ENCODE assay signal across 10 mouse cellular contexts in genomic region chr19:4170723-4171392, GRCm38 (mm10). TPM values are rescaled to one million over a fixed set of nuclear protein-coding genes. Genes with fewer than 3 reads are reported as not detected.
DNase-seq lines count a peak whose midpoint lies in the region; ATAC-seq and TF ChIP-seq lines count a peak whose summit lies in the region.
"Had no signal": no experiment of that assay in that cellular context is flagged by ENCODE, and none has a peak within 500 bp of the region (broad histone marks: within the 10 kb centered on the region; RNA-seq: fewer than 3 reads in every experiment).

No protein-coding gene starts in this region.

- H3K9ac ChIP-seq in heart, embryonic 12.5 days: peak overlapping the region; percentile 28; the same call in 1 of the 2 replicates
- peak overlapping the region; percentile 83; the same call in 1 of the 2 replicates for H3K9ac ChIP-seq in liver, embryonic 13.5 days
- H3K9ac ChIP-seq in liver, embryonic 12.5 days: no peak overlapping the region
- H3K9ac ChIP-seq in embryonic facial prominence, embryonic 11.5 days (replicated peaks; ENCODE audit: low read length): 0 out of 2 replicates have a peak overlapping the region, but pooled peaks have one; percentile 15

- H3K36me3 ChIP-seq in heart, embryonic 12.5 days: no peaks in the 10 kb centered on the region
- no peaks in the 10 kb centered on the region for H3K36me3 ChIP-seq in liver, embryonic 13.5 days
- H3K36me3 ChIP-seq in liver, embryonic 12.5 days: no peaks in the 10 kb centered on the region
- H3K36me3 ChIP-seq in embryonic facial prominence, embryonic 11.5 days (replicated peaks; ENCODE audit: control insufficient read depth, insufficient read depth, low read depth, low read length): no peaks in the 10 kb centered on the region

- no peak for ATAC-seq in heart, embryonic 12.5 days (ENCODE audit: insufficient number of reproducible peaks, low FRiP score)
- no peak for ATAC-seq in liver, embryonic 13.5 days (ENCODE audit: low read depth)
- no peak for ATAC-seq in liver, embryonic 12.5 days
- no peak for ATAC-seq in embryonic facial prominence, embryonic 11.5 days (replicated peaks; ENCODE audit: insufficient number of reproducible peaks, low FRiP score, low TSS enrichment, low read depth)

- peaks cover 46% of the 10 kb centered on the region for H3K4me1 ChIP-seq in heart, embryonic 12.5 days (replicated peaks)
- peaks cover 44% of the 10 kb centered on the region for H3K4me1 ChIP-seq in liver, embryonic 13.5 days (replicated peaks)
- H3K4me1 ChIP-seq in liver, embryonic 12.5 days: peaks cover 59% of the 10 kb centered on the region
- H3K4me1 ChIP-seq in bone marrow, adult 2 months (ENCODE audit: control insufficient read depth, insufficient read depth, low read length): peaks cover 10% of the 10 kb centered on the region
- H3K4me1 ChIP-seq in embryonic facial prominence, embryonic 11.5 days (ENCODE audit: control insufficient read depth, insufficient read depth, low read length): peaks cover 6% of the 10 kb centered on the region; the same call in 1 of the 2 replicates

- DNase-seq in heart, postnatal 36 days: no peak
- no peak for DNase-seq in liver, embryonic 13.5 days
- no peak for DNase-seq in embryonic facial prominence, embryonic 11.5 days (ENCODE audit: low spot score)
- DNase-seq in left cerebral cortex, postnatal 36 days (ENCODE audit: low spot score in 2 of 2): no peak
- DNase-seq in left cerebral cortex, adult 8-10 months (ENCODE audit: low spot score in 2 of 2): no peak
- DNase-seq: lung, adult 2 months; thymus, adult 18-20 months had no signal

- no peaks in the 10 kb centered on the region for H3K9me3 ChIP-seq in heart, embryonic 12.5 days (replicated peaks)
- no peaks in the 10 kb centered on the region for H3K9me3 ChIP-seq in liver, embryonic 13.5 days (replicated peaks)
- H3K9me3 ChIP-seq in liver, embryonic 12.5 days (replicated peaks): no peaks in the 10 kb centered on the region
- no peaks in the 10 kb centered on the region for H3K9me3 ChIP-seq in embryonic facial prominence, embryonic 11.5 days (replicated peaks; ENCODE audit: control insufficient read depth, low read length)

- H3K4me2 ChIP-seq in heart, embryonic 12.5 days: peak overlapping the region; percentile 0; the same call in 1 of the 2 replicates
- no peak overlapping the region for H3K4me2 ChIP-seq in liver, embryonic 13.5 days
- H3K4me2 ChIP-seq in liver, embryonic 12.5 days: no peak overlapping the region
- H3K4me2 ChIP-seq in embryonic facial prominence, embryonic 11.5 days (ENCODE audit: low read depth, low read length): no peak overlapping the region

- no peak overlapping the region for H3K4me3 ChIP-seq in heart, embryonic 12.5 days
- H3K4me3 ChIP-seq in liver, embryonic 13.5 days (replicated peaks): no peak overlapping the region
- no peak overlapping the region for H3K4me3 ChIP-seq in liver, embryonic 12.5 days
- H3K4me3 ChIP-seq in bone marrow, adult 2 months (replicated peaks; ENCODE audit: control insufficient read depth, low read depth, low read length): no peak overlapping the region
- no peak overlapping the region for H3K4me3 ChIP-seq in embryonic facial prominence, embryonic 11.5 days (ENCODE audit: low read depth, low read length)

- TF ChIP-seq POLR2A in bone marrow, adult 2 months (IDR thresholded peaks at IDR 0.05; ENCODE audit: borderline replicate concordance, control insufficient read depth, low read depth, low read length): no peak

- TF ChIP-seq CTCF in bone marrow, adult 2 months (IDR thresholded peaks at IDR 0.05; ENCODE audit: control insufficient read depth, insufficient read depth, low read length): no peak

- H3K27ac ChIP-seq in heart, embryonic 12.5 days (ENCODE audit: poor library complexity, severe bottlenecking): no peak overlapping the region
- H3K27ac ChIP-seq in liver, embryonic 13.5 days: 0 out of 2 replicates have a peak overlapping the region, but pooled peaks have one; percentile 3
- no peak overlapping the region for H3K27ac ChIP-seq in liver, embryonic 12.5 days
- peak overlapping the region; percentile 65 for H3K27ac ChIP-seq in bone marrow, adult 2 months (ENCODE audit: control insufficient read depth, insufficient read depth, low read depth, low read length, poor library complexity)
- no peak overlapping the region for H3K27ac ChIP-seq in embryonic facial prominence, embryonic 11.5 days (replicated peaks; ENCODE audit: low read depth, low read length)

- no peaks in the 10 kb centered on the region for H3K27me3 ChIP-seq in heart, embryonic 12.5 days (replicated peaks)
- peaks cover 9% of the 10 kb centered on the region; the same call in 1 of the 2 replicates for H3K27me3 ChIP-seq in liver, embryonic 13.5 days
- H3K27me3 ChIP-seq in liver, embryonic 12.5 days (replicated peaks): peaks cover 11% of the 10 kb centered on the region
- H3K27me3 ChIP-seq in embryonic facial prominence, embryonic 11.5 days (ENCODE audit: control insufficient read depth, insufficient read depth, low read length): no peaks in the 10 kb centered on the region

- intact Hi-C loops in heart, postnatal 36 days (cut with DNase I): loop anchor here (2.0 kb wide), 1 partner anchor 58 kb away; no protein-coding TSS in a partner anchor
- intact Hi-C loops in left cerebral cortex, postnatal 36 days (cut with DNase I): loop anchor here (2.0 kb wide), 1 partner anchor 16 kb away; no protein-coding TSS in a partner anchor

- WGBS in heart, embryonic 12.5 days: 85% methylated on average over 10 of the region's 10 CpGs
- 80% methylated on average over 10 of the region's 10 CpGs for WGBS in liver, embryonic 13.5 days (ENCODE audit: insufficient replicate concordance)
- 79% methylated on average over 10 of the region's 10 CpGs for WGBS in liver, embryonic 12.5 days (ENCODE audit: insufficient replicate concordance)
- WGBS in bone marrow, adult 2 months: 74% methylated on average over 10 of the region's 10 CpGs
- WGBS in embryonic facial prominence, embryonic 11.5 days: 83% methylated on average over 10 of the region's 10 CpGs

RNA-seq across cellular contexts. Expression of gene Carns1, which starts 4.4 kb away (rescaled TPM):
- 2.5 and 3.6 TPM in 2 replicates for polyA plus RNA-seq in heart, embryonic 12.5 days (2016; fragmentation: Nextera tagmentation; extraction: Ambion mirVana)
- total RNA-seq in heart, postnatal 36 days (2021): 10 to 100 TPM; 29.4 to 33.7 TPM
- 0.38 and 0.43 TPM in 2 replicates for polyA plus RNA-seq in liver, embryonic 13.5 days (2015; fragmentation: Nextera tagmentation; extraction: Ambion mirVana)
- 0.93 and 1.3 TPM in 2 replicates for polyA plus RNA-seq in liver, embryonic 12.5 days (2016; fragmentation: Nextera tagmentation; extraction: Ambion mirVana)
- 23.3 and 52.9 TPM in 2 replicates for polyA plus RNA-seq in bone marrow, adult 2 months (2011; ENCODE audit: insufficient read depth, insufficient read length, low replicate concordance, missing spikeins)
- polyA plus RNA-seq in embryonic facial prominence, embryonic 11.5 days (2014; fragmentation: Nextera tagmentation; extraction: Ambion mirVana): 2.0 TPM in 2 replicates
- total RNA-seq in left cerebral cortex, postnatal 36 days (2021): 1 to 10 TPM; 5.5 to 7.8 TPM
- total RNA-seq in left cerebral cortex, adult 8-10 months (2022): 10 to 100 TPM; 12.6 to 15.0 (median 13.4) TPM

RNA-seq across cellular contexts. Expression of gene Rps6kb2, which starts 7.7 kb away (rescaled TPM):
- polyA plus RNA-seq in heart, embryonic 12.5 days (2016; fragmentation: Nextera tagmentation; extraction: Ambion mirVana): 52.9 and 55.7 TPM in 2 replicates
- 10 to 100 TPM; 16.4 to 18.8 TPM for total RNA-seq in heart, postnatal 36 days (2021)
- polyA plus RNA-seq in liver, embryonic 13.5 days (2015; fragmentation: Nextera tagmentation; extraction: Ambion mirVana): 30.0 and 34.2 TPM in 2 replicates
- 39.1 and 39.4 TPM in 2 replicates for polyA plus RNA-seq in liver, embryonic 12.5 days (2016; fragmentation: Nextera tagmentation; extraction: Ambion mirVana)
- 51.8 and 86.1 TPM in 2 replicates for polyA plus RNA-seq in bone marrow, adult 2 months (2011; ENCODE audit: insufficient read depth, insufficient read length, low replicate concordance, missing spikeins)
- polyA plus RNA-seq in embryonic facial prominence, embryonic 11.5 days (2014; fragmentation: Nextera tagmentation; extraction: Ambion mirVana): 42.0 and 42.3 TPM in 2 replicates
- 10 to 100 TPM; 27.8 to 43.1 TPM for total RNA-seq in left cerebral cortex, postnatal 36 days (2021)
- total RNA-seq in left cerebral cortex, adult 8-10 months (2022): 10 to 100 TPM; 28.6 to 39.6 (median 34.1) TPM

RNA-seq across cellular contexts. Expression of gene Ptprcap, which starts 17.5 kb away (rescaled TPM):
- polyA plus RNA-seq in heart, embryonic 12.5 days (2016; fragmentation: Nextera tagmentation; extraction: Ambion mirVana): 0.73 and 1.1 TPM in 2 replicates
- 1 to 10 TPM; 1.1 to 1.3 TPM for total RNA-seq in heart, postnatal 36 days (2021)
- 18.8 and 21.3 TPM in 2 replicates for polyA plus RNA-seq in liver, embryonic 13.5 days (2015; fragmentation: Nextera tagmentation; extraction: Ambion mirVana)
- polyA plus RNA-seq in liver, embryonic 12.5 days (2016; fragmentation: Nextera tagmentation; extraction: Ambion mirVana): 24.3 and 26.2 TPM in 2 replicates
- polyA plus RNA-seq in bone marrow, adult 2 months (2011; ENCODE audit: insufficient read depth, insufficient read length, low replicate concordance, missing spikeins): 27.6 and 60.8 TPM in 2 replicates
- 0.64 and 1.3 TPM in 2 replicates for polyA plus RNA-seq in embryonic facial prominence, embryonic 11.5 days (2014; fragmentation: Nextera tagmentation; extraction: Ambion mirVana)
- total RNA-seq in left cerebral cortex, postnatal 36 days (2021): 1 to 10 TPM; 1.3 to 1.8 TPM
- total RNA-seq in left cerebral cortex, adult 8-10 months (2022): 1 to 10 TPM; 1.6 to 2.2 (median 1.8) TPM

RNA-seq across cellular contexts. Expression of gene Tbc1d10c, which starts 20.2 kb away (rescaled TPM):
- polyA plus RNA-seq in heart, embryonic 12.5 days (2016; fragmentation: Nextera tagmentation; extraction: Ambion mirVana): 1.5 and 1.6 TPM in 2 replicates
- 10 to 100 TPM in 1 of 2 experiments, 1 to 10 TPM in 1; 6.6 to 11.1 TPM for total RNA-seq in heart, postnatal 36 days (2021)
- 3.7 TPM in 2 replicates for polyA plus RNA-seq in liver, embryonic 13.5 days (2015; fragmentation: Nextera tagmentation; extraction: Ambion mirVana)
- 4.3 and 4.9 TPM in 2 replicates for polyA plus RNA-seq in liver, embryonic 12.5 days (2016; fragmentation: Nextera tagmentation; extraction: Ambion mirVana)
- 64.3 and 168 TPM in 2 replicates for polyA plus RNA-seq in bone marrow, adult 2 months (2011; ENCODE audit: insufficient read depth, insufficient read length, low replicate concordance, missing spikeins)
- 0.96 and 1.4 TPM in 2 replicates for polyA plus RNA-seq in embryonic facial prominence, embryonic 11.5 days (2014; fragmentation: Nextera tagmentation; extraction: Ambion mirVana)
- total RNA-seq in left cerebral cortex, postnatal 36 days (2021): 1 to 10 TPM; 1.5 to 1.9 TPM
- total RNA-seq in left cerebral cortex, adult 8-10 months (2022): 1 to 10 TPM; 1.6 to 3.3 (median 2.7) TPM

RNA-seq across cellular contexts. Expression of gene Ppp1ca, which starts 21.0 kb away (rescaled TPM):
- polyA plus RNA-seq in heart, embryonic 12.5 days (2016; fragmentation: Nextera tagmentation; extraction: Ambion mirVana): 627 and 649 TPM in 2 replicates
- 100 to 1,000 TPM; 326 to 332 TPM for total RNA-seq in heart, postnatal 36 days (2021)
- polyA plus RNA-seq in liver, embryonic 13.5 days (2015; fragmentation: Nextera tagmentation; extraction: Ambion mirVana): 517 and 527 TPM in 2 replicates
- 572 and 577 TPM in 2 replicates for polyA plus RNA-seq in liver, embryonic 12.5 days (2016; fragmentation: Nextera tagmentation; extraction: Ambion mirVana)
- polyA plus RNA-seq in bone marrow, adult 2 months (2011; ENCODE audit: insufficient read depth, insufficient read length, low replicate concordance, missing spikeins): 121 and 204 TPM in 2 replicates
- 955 and 1,002 TPM in 2 replicates for polyA plus RNA-seq in embryonic facial prominence, embryonic 11.5 days (2014; fragmentation: Nextera tagmentation; extraction: Ambion mirVana)
- 100 to 1,000 TPM; 292 to 320 TPM for total RNA-seq in left cerebral cortex, postnatal 36 days (2021)
- 100 to 1,000 TPM; 310 to 356 (median 326) TPM for total RNA-seq in left cerebral cortex, adult 8-10 months (2022)

Comparison
In these comparisons a context has a peak if more than half of its experiments do, and no peak if none do; other contexts are left out.
1. H3K27ac ChIP-seq: peak in liver, embryonic 13.5 days (single experiment) and bone marrow, adult 2 months (single experiment); none in heart, embryonic 12.5 days (single experiment), liver, embryonic 12.5 days (single experiment) and embryonic facial prominence, embryonic 11.5 days (single experiment).